Mouse (Mus musculus): Measurements from ENCODE around the gene Peak1.

Peak1 gene

DNA sequence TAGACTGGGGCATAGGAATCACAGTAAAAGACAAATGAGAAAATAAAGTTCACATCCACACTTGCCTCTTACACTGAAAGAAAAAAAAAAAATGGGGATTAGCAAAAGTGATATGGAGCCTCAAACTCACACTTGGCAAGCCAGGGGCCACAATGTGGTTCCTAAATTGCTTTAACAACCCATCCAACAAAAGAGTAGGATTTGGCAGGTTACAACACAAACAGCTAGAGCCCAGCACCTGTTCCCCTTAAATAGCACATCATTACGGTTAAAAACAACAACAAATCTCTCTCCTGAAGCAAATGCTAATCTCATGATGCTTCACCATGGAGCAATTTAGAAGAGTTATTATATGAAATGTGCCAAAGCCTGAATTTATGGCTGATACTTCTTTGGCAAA lies 2.5 kb downstream of the Peak1 start:
- peak; percentile 64 for DNase-seq

DNA sequence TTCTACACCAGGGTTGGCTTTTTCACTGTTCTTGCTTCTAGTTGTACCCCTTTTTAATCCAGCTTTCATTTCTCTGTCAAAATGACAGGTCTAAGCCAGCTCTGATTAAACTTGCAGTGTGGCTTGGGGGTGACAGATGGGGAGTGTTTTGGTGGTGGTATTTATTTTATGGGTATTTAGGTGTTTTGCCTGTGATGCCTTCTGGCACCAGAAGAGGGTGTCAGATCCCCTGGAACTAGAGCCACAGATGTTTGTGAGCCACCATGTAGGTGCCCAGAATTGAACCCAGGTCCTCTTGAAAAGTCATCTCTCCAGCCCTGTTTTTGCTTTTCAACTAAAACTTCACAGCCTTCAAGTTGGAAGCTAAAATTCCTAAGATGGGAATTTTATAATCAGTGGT lies 3.5 kb downstream of the Peak1 start:
- DNase-seq, result no peak

DNA sequence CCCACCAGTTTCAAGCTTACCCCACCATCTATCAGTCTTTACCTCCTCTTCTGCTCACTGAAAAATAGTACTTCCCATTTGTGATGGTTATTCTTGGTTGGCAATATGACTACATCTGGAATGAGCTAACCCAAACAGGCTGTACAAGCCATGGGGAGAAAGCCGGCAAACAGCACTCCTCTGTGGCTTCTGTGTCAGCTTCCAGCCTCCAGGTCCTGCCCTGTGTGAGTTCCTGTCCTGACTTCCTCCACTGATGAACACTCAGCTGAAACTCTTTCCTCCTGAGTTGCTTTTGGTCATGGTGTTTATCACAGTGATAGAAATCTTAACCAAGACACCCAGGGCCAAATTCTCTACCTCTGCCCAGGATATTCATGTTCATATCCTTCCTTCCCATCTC lies 5.2 kb downstream of the Peak1 start:
- DNase-seq, result no peak

DNA sequence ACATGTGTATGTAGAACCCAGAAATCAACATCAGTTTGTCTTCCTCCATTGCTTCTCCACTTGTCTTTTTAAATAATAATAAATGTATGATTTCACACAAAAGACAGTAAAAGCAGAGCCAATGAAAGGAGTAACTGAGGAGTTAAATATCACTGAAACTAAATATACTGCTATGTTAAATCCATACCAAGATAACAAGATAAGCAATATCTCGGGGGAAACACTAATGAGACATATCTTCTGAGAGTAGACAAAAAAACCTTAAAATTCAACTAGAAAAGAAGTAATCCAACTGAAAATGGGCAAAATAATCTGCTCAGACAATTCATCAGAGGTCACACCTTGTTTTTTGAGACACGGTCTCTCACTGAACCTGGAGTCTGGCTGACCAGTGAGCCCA lies 7.9 kb downstream of the Peak1 start:
- DNase-seq, result no peak

DNA sequence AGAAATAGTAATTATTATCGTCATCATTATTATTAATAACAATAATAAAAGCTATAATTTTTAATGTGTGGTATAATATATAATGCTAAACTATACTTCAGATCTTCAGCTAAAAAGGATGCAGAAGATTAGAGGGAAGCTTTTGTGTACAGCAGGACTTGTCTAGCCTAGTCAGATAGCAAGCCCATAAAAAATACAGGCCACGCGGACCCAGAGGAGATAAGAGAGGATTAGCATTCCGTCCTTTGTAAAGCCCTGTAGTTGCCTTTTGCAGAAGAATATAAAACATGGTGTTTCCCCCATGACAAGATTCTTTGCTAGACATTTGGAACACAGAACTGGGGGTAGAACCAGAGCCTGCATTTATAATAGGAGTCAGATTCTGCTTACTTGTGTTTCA lies 13.2 kb downstream of the Peak1 start:
- DNase-seq, result no peak

DNA sequence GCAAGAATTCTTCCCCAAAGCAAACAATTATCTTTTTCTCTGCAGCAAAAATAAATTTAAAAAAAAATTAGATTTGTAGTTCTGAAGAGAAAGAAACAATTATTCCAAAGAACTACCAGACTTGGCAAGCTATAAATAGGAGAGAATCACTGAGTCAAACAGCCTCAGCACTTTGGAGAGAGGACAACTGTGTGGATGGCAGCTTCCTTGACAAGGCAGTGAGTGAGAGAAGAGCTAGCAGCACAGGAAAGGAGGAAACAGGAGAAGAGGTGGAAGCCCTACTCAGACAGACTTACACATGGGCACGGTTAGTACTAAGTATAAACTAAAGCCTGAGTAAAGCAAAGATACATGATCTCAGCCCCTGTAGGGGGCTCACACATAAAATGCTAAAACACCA lies 21.6 kb downstream of the Peak1 start:
- no peak for DNase-seq

DNA sequence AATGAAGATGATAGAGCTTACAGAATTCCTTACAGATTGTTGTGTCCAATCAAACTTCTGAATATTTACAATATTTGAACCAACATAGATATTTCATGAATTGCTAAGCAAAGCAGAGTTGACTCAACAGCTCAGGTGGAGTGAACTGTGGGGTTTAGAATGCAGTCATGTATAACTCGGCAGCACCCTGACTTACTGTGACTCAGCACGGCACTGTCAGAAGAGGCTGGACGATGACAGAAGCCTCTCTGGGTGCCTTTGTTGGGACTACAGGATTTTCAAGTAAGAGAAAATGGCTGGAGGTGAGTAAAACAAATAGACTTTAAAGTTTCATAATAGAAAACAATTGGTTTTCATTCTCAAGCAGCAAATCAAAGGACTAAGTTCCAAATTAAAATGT lies 25.0 kb downstream of the Peak1 start:
- DNase-seq, result no peak

DNA sequence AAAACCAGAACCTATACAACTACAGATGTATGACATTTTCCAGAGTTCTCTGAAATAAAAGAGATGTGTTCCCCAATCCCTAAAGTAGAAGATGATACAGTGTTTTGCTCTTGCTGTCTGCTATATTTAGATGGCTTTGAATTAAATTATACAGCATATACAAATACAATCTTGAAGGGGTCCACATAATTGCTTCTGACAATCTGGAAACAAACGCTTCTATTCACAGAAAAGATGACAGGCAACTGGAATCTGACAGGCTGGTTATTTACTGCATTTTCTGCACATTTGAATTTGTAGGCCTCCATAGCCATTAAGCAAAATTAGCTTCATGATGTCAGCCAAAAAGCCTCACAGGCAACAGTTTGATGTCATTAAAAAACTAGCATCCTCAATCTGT lies 35.1 kb downstream of the Peak1 start:
- no peak for DNase-seq

DNA sequence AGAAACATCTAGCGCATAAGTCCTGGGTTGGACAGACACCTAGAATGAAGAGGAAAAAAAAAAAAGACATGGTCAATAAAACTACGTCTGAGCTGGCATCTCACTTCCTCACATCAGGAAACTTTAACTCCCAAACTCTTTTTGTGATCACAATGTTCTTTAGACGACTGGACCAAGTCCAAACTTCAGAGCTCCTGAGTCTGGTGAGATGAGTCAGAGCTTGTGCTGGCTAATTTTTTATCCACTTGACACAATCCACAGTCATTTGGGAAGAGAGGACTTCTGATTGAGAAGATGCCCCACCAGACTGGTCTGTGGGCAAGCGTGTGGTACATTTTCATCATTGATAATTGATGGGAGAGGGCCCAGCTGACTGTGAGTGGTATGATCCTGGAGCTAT lies 43.5 kb downstream of the Peak1 start:
- DNase-seq, result peak; percentile 26

DNA sequence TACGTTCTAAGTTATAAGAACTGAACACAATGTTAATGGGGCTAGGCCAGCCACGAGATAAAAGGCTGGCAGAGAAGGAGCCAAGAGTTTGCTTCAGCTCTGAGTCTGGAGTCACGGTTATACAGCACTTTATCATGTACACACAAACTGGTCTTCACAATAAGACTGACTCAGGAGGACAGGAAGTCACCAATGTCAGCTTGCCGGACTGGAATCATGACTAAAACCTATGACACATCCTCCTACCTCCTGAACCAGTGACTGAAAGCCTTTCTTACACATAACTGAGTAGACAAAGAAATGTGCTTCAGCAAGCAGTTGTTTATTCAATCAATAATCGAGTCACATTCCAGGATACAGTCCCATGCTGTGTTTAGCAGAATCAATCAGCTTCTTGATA lies 47.2 kb downstream of the Peak1 start:
- DNase-seq, result no peak

DNA sequence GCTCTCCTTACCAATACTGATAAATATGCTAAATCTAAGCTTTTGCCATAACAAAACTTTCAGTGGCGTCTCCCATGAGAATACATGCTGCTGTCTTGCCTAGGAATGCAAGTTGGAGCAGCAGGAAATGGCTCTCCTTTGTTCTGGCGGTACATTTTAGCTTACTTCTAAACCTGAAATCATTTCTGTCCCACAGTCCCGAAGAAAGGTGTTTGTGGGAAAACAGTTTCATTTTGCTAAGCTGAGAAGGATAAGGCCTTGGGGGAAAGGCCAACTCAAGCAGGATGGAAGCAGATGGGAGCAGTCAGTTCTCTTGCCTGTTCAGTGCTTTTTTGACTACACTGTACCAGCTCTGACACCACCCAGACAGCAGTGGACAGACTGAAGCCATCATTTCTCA lies 49.1 kb downstream of the Peak1 start:
- no peak for DNase-seq

DNA sequence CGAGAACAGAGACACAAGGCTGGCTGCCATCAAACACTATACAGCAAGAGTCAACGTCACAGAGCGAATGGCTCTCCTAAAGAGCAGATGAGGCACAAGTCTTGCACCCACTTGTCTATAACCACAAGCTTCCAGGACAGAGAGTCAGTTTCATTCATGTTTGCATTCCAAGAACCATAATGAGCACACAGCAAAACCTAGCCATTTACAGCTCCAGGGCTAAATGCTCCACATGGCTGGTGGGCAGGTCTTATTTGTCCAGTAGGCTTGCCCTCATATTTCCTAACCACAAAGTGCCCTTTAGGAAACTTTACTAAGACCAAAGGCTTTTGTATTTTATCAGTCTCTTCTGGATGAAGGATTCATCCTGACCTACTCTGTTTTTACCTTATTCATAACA lies 54.6 kb downstream of the Peak1 start:
- DNase-seq, result no peak

DNA sequence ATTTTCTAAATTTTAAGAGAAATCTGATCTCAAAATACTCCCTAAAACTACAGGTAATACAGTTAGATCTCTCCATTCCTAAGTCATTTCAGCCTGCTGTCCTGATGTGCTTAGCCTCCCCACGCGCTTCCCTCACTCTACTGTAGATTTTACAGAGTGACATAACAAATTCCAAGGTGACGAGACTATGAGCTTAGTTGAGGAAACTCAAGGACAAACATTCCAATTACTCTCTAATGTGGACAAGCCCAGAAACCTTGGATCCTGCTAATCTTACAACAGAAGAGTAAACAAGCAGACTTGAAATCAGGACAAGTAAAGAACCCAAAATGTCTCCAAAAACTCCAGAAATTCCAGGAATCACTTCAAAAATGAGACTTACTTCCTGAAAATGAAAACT lies 58.6 kb downstream of the Peak1 start:
- DNase-seq, result no peak

DNA sequence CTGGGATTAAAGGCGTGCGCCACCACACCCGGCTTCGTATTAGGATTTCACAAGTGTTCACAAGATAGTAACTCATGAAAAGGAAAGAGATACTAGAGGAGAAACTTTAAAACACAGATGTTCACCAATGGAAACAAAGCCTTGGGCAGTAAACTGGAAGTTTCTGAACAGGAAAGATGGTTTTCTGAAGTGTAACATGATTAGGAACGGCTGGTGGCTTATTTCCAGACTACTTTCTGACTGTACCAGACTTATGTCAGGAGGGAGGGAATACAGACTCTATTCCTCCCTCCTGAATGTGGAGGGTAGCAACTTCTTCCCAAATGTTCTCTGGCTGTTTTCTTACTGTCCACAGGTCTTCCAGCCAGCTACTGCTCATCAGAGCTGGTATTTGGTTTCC lies 62.7 kb downstream of the Peak1 start:
- DNase-seq, result no peak

DNA sequence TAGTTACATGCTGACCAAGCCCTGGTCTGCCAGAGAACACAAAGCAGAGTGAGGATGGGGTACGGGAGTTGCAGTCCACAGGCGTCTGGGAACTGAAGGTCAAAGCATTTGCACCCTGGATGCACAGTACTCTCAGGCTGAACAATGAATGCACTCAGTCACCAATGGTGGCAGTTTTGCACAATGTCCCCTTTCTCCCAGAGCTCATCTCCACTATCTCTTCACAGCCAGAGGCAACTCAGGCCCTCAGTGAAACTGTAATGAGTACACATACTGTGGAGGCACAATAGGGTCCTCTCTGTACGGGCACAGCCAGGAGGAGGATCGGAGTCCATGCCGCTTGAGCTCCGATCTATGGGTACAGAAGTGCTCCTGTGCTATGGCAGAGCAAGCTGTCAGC lies 71.5 kb downstream of the Peak1 start:
- no peak for DNase-seq

DNA sequence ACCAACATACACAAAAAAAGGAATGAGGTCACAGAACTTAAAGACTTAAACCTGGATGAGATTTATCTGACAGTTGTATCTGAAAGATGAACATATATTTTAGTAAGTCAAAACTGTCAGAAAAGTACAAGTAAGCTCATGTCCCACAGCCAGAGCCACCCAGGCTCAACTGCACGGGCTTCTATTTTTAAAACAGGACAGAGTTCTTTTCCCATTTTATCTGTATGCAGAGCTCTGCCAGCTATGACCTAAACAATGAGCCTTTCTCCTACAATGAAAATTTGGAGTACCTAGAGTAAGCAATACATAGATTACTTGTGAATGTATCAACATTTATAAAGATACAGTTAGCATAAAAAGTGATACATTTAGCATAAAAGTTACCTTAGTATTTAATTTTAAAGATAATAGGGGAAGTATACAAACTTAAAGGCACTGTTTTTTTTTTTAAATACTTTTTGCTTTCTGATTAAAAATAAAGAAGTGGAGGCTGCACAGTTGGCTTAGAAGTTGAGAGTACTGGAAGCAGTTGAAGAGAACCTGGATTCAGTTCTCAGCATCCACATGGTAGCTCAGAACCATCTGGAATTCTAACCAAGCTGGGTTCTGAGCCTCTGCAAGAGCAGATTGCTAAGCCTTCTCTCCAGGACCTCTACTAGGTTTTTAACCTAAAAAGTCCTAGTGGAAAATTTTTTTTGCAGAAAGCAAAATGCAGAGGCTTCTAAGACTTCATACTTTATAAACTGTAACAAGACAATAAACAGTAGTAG lies 78.3 kb downstream of the Peak1 start:
- DNase-seq, result no peak

DNA sequence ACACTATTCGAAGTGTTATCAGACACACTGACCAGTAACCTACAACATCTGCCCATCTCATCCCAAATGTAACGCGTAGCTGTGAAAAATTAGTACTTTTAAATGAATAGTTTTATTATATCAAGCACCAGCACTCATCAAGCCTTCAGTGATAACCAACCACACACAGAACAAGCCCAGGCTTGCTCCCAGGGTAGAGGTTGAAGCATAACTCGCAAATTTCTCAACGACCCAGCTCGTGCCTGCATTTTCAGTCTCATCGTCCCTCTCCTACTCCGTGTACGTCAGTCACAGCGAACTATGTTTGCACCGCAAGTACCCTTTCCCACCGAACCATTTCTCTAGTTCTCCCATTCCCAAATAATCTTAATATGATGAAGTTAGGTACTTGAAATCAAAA lies 83.5 kb downstream of the Peak1 start:
- no peak for DNase-seq

DNA sequence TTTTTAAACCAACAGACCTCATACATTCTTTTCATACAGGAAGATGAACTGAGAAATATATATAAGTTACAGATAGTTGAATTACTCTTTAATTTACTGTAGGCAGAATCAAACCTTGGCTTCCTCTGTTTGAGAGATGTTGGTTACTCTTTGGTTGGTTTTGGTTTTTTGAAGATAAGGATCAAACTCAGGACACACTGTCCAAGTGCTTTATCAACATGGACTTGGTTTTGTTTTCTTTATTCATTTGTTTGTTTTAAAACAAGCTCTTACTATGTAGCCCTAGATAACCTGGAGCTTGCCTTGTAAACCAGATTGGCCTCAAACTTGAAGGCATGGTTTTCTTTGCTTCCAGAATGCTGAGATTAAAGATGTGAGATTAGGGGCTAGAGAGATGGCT lies 85.1 kb downstream of the Peak1 start:
- DNase-seq, result no peak

DNA sequence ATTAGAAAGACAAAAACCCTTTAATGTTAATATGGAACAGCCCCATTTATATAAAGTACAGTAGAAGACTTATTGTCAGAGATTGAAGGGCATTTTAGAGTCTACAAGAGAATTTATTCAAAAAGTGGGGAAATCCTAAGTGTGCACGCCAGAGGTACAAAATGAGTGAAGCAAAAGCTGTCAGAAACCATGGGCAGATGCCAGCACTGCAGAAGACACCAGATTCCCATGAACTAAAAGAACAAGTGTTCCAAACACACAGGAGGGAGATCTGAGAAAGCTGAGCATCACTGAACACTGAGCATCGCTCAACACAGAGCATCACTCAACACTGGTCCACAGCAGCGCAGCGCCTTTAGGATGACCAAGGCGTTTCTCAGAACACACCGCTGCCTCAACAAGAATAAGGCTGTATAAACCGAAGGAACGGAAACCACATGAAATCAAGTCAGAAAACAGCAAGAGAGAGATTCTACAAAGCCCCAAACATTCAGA lies 91.3 kb downstream of the Peak1 start:
- DNase-seq, result no peak

DNA sequence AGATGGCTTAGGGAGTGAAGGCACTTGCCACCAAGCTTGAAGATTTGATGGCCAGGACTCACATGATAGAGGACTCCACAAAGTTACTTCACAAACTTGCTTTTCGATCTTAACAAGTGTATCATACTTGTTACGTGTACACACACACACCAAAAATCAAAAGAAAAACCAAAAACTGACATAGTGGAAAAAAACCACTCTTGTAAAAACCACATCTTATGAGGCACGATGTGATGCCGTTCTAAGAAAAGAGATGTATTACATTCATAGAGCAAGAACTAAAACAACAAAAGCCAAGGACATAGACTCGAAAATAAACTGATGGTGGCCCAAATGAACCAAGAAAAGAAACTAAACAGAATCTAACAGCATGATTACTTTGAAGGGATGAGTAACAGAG lies 92.1 kb downstream of the Peak1 start:
- DNase-seq, result no peak

DNA sequence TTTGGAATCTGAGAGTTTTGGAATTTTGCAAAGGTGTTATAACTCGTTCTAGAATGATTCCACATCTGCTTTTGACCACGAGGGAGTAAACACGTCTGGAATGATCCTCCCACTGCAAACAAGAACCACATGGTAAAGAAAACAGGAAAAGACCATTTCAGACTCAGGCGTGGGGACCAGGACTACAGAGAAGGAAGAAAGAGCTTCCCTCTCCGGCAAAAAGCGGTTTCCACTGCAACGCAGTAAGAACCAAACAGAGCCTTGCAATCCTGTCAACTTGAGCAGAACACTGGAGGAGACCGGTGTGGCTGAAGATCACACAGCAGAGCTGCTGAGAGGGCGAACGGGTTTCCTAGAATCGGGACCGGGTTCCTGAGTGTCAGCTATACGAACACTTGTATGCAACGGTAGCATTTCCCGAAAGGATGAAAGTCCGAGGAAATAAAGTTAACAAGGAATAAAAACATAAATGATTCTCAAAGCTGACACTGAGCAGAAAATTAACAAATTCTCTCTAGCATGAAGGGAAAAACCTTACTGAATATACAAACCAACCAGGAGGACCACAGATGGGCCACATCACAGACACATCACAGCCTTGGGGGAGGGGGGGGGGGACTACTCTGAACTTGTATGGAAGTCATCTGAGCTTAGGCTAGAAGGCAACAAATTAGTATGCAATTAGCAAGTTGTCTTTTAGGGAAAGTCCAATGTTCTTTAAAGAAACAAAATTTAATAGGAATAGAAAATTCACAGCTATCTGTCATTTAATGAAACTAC lies 93.1 kb downstream of the Peak1 start:
- no peak for DNase-seq

DNA sequence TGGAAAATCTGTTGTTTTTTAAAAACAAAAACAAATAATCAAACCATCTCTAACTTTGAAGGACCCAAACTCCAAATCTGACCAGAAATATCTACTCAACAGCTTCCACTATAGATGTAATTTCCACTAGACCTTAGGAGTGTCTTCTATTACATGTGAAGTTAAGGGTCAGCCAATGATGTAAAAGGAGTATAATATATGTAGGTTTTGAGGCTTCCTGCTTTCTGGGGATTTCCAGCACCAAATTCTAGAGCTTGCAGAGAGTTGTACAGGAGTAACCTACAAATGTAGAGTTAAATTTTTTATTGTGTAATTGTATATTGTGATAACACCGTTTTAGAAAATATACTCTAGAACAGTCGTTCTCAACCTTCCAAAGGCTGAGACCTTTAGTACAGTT lies 96.6 kb downstream of the Peak1 start:
- no peak for DNase-seq

DNA sequence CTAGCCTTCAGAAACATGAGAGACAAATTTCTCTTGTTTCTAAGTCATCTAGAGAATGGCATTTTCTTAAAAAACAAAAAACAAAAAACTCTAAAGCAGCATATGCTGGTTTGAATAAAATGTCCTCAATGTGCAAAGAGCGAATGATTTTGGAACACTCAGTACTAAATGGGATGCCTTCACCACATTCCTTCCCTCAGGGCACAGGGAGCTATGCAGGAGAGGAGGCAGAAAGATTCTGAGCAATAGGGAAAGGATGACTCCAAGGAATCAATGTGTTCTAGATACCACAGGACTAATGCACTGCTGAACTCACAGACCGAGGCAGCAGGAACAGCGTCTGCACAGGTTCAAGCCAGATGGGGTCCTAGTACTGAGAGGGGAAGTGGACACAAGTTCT lies 103.5 kb downstream of the Peak1 start:
- no peak for DNase-seq

DNA sequence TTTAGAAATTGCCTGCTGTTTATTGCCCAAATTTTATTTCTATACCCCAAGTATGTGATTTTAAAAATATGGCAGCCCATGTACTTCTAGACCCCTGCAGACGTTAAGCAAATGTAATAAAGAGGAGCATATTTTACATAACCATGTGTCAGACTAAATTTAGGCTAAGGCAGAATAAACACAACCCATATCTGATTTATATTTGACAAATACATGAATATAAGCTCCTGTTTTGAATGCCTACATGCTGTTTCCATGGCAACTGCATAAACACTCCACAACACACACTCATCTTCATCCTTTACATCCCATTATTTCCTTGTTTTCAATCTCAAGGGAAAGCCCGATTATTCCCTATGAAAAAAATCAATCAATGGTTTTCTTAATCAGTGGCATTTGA lies 108.8 kb downstream of the Peak1 start:
- no peak for DNase-seq

DNA sequence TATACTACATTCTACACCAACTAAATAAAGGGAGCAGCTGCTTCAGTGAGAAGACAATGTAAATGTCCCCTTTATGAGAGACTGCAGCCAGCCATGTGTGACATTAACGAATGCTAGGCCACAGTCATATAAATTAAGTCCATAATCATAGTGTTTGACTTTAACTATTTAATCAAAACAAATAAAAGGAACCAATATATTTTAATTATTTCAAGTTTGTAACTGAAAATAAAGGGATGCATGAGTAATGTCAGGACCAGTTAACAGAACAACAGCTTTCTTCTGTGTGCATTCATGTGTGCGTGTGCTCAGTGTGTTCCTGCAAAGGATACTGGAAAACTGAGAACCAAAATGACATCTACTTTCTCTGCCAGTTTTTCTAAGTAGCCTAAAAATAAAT lies 113.3 kb downstream of the Peak1 start:
- DNase-seq, result no peak
